Mouse (Mus musculus) spleen, adult 2 months (tissue): ENCODE measurements around the gene Actn1.

Experiments used
- CTCF ChIP-seq: fragments of 200-500 bp; IDR thresholded peaks from 2 replicates; pipeline ENCODE4 v1.5.1; 2011; ENCODE audit warnings: mild to moderate bottlenecking, inconsistent platforms; ENCODE audit not compliant: insufficient read depth, insufficient read length, insufficient replicate concordance; ENCODE audit errors: extremely low read depth
- POLR2A ChIP-seq: fragments of 200-500 bp; IDR thresholded peaks from 2 replicates; pipeline ENCODE4 v1.6.1; 2011; ENCODE audit warnings: low read depth, low read length, inconsistent platforms

- no peak for TF ChIP-seq CTCF
- TF ChIP-seq POLR2A = no peak
Measured at GRCm38 (mm10) chr12:80136264-80136930, 123.8 kb downstream of the Actn1 start.
